Mouse (Mus musculus): ENCODE results near the gene Bglap3. TPM values are rescaled to one million over a fixed set of nuclear protein-coding genes. Genes with fewer than 3 reads are reported as not detected.

Bglap3 gene
- total and polyA plus RNA-seq, 3 experiments: not detected

DNA sequence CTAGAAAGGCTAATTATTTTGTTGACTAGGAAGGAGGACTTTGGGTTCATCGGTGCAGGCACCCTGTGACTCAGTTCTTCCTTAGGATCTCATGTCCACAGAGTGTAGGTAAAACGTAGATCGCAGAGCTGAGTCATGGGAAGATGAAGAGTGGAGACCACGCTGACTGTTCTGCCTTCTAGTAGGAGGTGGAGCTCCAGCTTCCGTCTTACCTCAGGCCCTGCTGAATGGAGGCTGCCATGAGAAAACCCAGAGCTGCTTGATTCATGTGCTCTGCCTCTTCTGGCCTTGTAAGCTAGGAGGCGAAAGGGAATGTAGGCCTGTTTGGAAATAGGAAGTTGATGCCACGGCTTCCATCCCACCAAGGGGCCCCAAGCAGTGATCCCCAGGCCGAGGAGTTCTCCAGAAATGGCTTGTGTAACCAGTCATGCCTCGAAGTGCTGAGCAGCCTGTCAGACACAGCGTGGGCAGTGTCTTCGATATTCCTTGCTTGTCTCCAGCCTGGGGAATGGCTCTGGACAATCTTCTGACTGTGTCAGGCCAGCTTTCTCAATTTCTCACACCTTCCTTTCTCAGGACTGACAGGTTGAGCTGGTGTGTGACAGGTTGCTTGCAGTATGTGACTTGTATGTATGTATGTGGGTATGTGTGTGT lies 35.0 kb downstream of the Bglap3 start:
- no peaks in the 10 kb centered on the region; the same call in 1 of the 2 replicates for H3K79me2 ChIP-seq (replicated peaks; ENCODE audit: control insufficient read depth, insufficient read depth, low read length)
- peaks cover 6% of the 10 kb centered on the region for H3K4me1 ChIP-seq (ENCODE audit: control insufficient read depth, insufficient read depth, low read length)
- H3K4me3 ChIP-seq: peak overlapping the region; percentile 85; the same call in 1 of the 2 replicates
- H3K27me3 ChIP-seq (ENCODE audit: control insufficient read depth, insufficient read depth, low read length): no peaks in the 10 kb centered on the region
- TF ChIP-seq CTCF (IDR thresholded peaks at IDR 0.05): no peak
- no peak for TF ChIP-seq EP300 (IDR thresholded peaks at IDR 0.05; ENCODE audit: insufficient read depth, low read depth, low read length)
- no peak for TF ChIP-seq POLR2A (IDR thresholded peaks at IDR 0.05; ENCODE audit: insufficient read depth, low read depth, low read length)
- peak in 1 of 2 experiments; percentile 28 for DNase-seq
- WGBS: 36% methylated on average over 11 of the region's 11 CpGs
- peak overlapping the region; percentile 99; the same call in 1 of the 2 replicates for H3K27ac ChIP-seq
- H3K9ac ChIP-seq (ENCODE audit: low read depth, low read length): no peak overlapping the region
- intact Hi-C loops (cut with DNase I): loop anchor here (5.0 kb wide), 1 partner anchor 40 kb away; the partner anchor contains the start of genes Cct3 and Tsacc
- H3K36me3 ChIP-seq (ENCODE audit: control insufficient read depth, insufficient read depth, low read length): no peaks in the 10 kb centered on the region; the same call in 1 of the 2 replicates

DNA sequence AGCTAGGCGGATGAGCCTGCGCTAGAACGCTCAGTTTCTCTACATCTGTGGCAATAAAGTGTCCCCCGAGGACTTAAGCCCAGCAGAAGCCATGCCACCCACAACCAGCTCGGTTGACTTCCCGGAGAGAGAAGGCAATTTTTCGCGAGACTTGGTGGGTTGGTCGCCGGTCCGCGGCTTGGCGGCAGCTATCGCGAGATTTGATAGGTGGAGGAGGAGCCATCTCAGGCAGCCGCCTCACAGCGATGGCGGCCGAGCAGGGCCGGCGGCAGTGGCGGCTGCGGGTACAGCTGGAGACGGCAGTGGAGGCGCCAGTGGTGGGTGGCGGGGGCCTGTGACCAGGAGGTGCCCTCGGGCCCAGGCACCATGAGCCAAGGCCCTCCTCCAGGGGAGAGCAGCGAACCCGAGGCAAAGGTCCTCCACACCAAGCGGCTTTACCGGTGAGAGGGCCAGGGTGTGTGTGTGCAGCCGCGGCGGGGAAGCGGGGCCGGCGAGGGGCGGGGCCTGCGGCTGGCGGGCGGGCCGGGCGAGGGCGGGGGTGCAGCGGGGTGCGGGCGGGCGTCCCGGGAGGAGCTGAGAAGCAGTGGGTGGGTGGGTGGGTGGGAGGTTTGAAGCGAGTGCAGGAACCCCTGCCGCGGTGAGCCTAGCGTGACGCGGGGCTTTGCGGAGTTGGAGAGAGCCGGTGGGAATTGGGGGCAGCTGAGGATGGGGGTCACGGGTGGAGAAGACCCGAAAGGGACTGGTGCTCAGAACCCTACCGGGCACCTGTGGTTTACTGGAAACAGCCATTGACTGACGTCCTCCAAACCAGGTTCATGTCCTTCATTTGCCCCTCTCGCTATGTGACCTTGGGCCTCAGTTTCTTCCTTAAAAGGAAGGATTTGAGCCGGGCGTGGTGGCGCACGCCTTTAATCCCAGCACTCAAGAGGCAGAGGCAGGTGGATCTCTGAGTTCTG lies 36.2 kb downstream of the Bglap3 start, which contains the start of the genes Tmem79 and Smg5:
Gene Tmem79 (minus strand): TSS at position 91 of the 956 bp plus-strand sequence.
Gene Smg5 (plus strand): TSS at position 203 of the 956 bp plus-strand sequence.
- WGBS: under 1% methylated on average over 59 of the region's 66 CpGs
- no peaks in the 10 kb centered on the region for H3K36me3 ChIP-seq (ENCODE audit: control insufficient read depth, insufficient read depth, low read length)
- peak within 1 kb of the TSS; percentile 95 for H3K9ac ChIP-seq (ENCODE audit: low read depth, low read length)
- DNase-seq: peak; percentile 97 to 98
- H3K27ac ChIP-seq: peak within 1 kb of the TSS; percentile 99
- no peak for TF ChIP-seq CTCF (IDR thresholded peaks at IDR 0.05)
- TF ChIP-seq EP300 (IDR thresholded peaks at IDR 0.05; ENCODE audit: insufficient read depth, low read depth, low read length): no peak
- TF ChIP-seq POLR2A (IDR thresholded peaks at IDR 0.05; ENCODE audit: insufficient read depth, low read depth, low read length): peak; percentile 99
- intact Hi-C loops (cut with DNase I): loop anchor here (5.0 kb wide), 1 partner anchor 39 kb away; the partner anchor contains the start of genes Cct3 and Tsacc
- peak within 1 kb of the TSS; percentile 85 for H3K4me3 ChIP-seq
- H3K79me2 ChIP-seq (replicated peaks; ENCODE audit: control insufficient read depth, insufficient read depth, low read length): no peaks in the 10 kb centered on the region; the same call in 1 of the 2 replicates
- no peaks in the 10 kb centered on the region for H3K27me3 ChIP-seq (ENCODE audit: control insufficient read depth, insufficient read depth, low read length)
- H3K4me1 ChIP-seq (ENCODE audit: control insufficient read depth, insufficient read depth, low read length): peaks cover 6% of the 10 kb centered on the region

DNA sequence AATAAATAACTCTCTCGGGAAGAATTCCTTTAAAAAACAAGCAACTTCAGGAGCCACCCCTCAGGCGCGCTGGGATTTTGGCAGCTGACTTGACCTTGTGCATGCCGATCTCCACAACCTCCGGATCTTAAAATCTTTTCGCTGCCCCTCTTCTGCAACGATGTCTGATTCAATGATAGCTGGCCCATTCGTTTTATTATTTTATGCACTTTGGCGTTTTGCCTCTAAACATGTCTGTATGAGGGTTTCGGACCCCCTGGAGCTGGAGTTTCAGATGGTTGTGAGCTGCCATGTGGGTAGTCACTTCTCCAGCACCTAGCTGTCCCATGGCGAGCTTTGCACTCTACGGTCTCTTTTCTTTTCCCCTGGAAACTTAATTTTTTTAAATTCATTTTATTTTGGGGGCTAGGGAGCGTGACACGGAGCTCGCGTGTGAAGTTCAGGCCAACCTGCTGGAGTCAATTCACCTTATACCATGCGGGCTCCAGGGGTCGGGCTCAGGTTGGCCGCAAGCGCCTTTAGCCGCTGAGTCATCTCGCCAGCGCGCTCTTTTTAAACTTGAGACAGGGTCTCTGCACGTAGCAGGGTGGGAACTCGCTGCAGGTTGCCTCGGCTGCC lies 37.0 kb downstream of the Bglap3 start:
- H3K36me3 ChIP-seq (ENCODE audit: control insufficient read depth, insufficient read depth, low read length): no peaks in the 10 kb centered on the region
- no peak for DNase-seq
- peak overlapping the region; percentile 85 for H3K4me3 ChIP-seq
- intact Hi-C loops (cut with DNase I): loop anchor here (5.0 kb wide), 1 partner anchor 38 kb away; the partner anchor contains the start of genes Cct3 and Tsacc
- no peaks in the 10 kb centered on the region; the same call in 1 of the 2 replicates for H3K79me2 ChIP-seq (replicated peaks; ENCODE audit: control insufficient read depth, insufficient read depth, low read length)
- H3K4me1 ChIP-seq (ENCODE audit: control insufficient read depth, insufficient read depth, low read length): peaks cover 6% of the 10 kb centered on the region
- peak overlapping the region; percentile 99 for H3K27ac ChIP-seq
- no peaks in the 10 kb centered on the region for H3K27me3 ChIP-seq (ENCODE audit: control insufficient read depth, insufficient read depth, low read length)
- peak overlapping the region; percentile 75 for H3K9ac ChIP-seq (ENCODE audit: low read depth, low read length)
- TF ChIP-seq EP300 (IDR thresholded peaks at IDR 0.05; ENCODE audit: insufficient read depth, low read depth, low read length): no peak
- TF ChIP-seq POLR2A (IDR thresholded peaks at IDR 0.05; ENCODE audit: insufficient read depth, low read depth, low read length): no peak
- TF ChIP-seq CTCF (IDR thresholded peaks at IDR 0.05): no peak
- 1% methylated on average over 27 of the region's 27 CpGs for WGBS

DNA sequence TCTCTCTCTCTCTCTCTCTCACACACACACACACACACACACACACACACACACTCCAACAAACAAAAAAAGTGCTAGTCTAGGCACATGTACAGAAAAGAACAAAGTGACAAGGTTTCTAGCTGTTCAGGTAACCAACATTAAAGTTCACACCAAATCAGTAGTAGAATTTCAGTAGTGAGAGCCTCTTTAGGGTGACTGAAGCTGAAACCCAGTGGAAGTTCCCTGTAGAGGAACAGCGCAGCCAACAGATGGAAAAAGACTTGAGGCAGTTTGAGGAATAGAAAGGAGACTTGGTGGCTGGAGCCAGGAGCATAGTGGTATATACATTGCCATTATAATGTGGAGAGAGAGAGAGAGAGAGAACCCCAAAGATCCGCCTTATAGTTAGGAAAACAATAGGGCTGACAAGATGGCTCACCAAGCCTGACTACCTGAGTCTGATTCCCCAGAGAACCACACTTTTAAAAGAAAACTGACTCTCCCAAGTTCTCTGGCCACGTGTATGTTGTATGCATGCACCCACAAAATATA lies 37.6 kb downstream of the Bglap3 start:
- Histone ChIP-seq H3K27ac (peak overlapping the region; percentile 99), H3K9ac (ENCODE audit: low read depth, low read length) (no peak overlapping the region), H3K27me3 (ENCODE audit: control insufficient read depth, insufficient read depth, low read length) (no peaks in the 10 kb centered on the region), H3K4me3 (peak overlapping the region; percentile 85), H3K36me3 (ENCODE audit: control insufficient read depth, insufficient read depth, low read length) (no peaks in the 10 kb centered on the region), H3K4me1 (ENCODE audit: control insufficient read depth, insufficient read depth, low read length) (peaks cover 6% of the 10 kb centered on the region), H3K79me2 (replicated peaks; ENCODE audit: control insufficient read depth, insufficient read depth, low read length) (no peaks in the 10 kb centered on the region; the same call in 1 of the 2 replicates)
- intact Hi-C loops (cut with DNase I): loop anchor here (5.0 kb wide), 1 partner anchor 38 kb away; the partner anchor contains the start of genes Cct3 and Tsacc
- no peak for TF ChIP-seq CTCF (IDR thresholded peaks at IDR 0.05)
- DNase-seq: no peak
- 31% methylated on average over 3 of the region's 3 CpGs for WGBS

DNA sequence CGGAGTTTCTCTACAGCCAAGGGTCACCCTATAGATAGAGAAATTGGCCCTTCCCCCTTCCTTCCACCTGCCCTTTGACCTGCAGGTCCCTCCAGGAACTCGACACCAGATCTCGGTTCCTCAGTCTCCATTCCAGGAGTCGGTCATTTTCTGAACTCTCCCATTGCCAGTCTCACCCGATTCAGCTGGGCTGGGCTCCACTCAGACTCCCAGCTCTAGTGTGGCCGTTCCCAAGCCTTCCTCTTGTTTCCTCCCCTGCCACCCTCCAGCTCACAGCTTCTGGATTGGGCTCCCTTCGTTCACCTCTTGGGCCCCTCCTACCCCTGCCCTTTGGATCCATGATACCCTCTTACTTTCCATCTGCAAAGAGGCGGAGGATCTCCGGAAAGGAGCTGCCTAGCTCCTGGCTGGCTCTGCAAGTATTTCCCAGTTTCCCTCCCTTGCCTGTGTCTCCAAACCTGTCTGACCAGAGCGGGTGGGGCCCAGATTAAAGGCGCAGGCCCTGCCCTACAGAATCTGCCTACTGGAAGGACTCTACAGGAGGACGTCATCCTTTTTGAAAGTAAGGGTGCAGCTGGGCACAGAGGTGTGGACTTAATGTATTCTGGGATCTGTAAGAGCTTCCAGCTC lies 38.4 kb downstream of the Bglap3 start:
- H3K9ac ChIP-seq (ENCODE audit: low read depth, low read length): no peak overlapping the region
- WGBS: 63% methylated on average over 12 of the region's 12 CpGs
- no peak overlapping the region for H3K4me3 ChIP-seq
- no peak overlapping the region for H3K27ac ChIP-seq
- H3K4me1 ChIP-seq (ENCODE audit: control insufficient read depth, insufficient read depth, low read length): peaks cover 5% of the 10 kb centered on the region
- H3K27me3 ChIP-seq (ENCODE audit: control insufficient read depth, insufficient read depth, low read length): no peaks in the 10 kb centered on the region
- DNase-seq: no peak
- TF ChIP-seq POLR2A (IDR thresholded peaks at IDR 0.05; ENCODE audit: insufficient read depth, low read depth, low read length): no peak
- TF ChIP-seq EP300 (IDR thresholded peaks at IDR 0.05; ENCODE audit: insufficient read depth, low read depth, low read length): no peak
- TF ChIP-seq CTCF (IDR thresholded peaks at IDR 0.05): no peak
- no peaks in the 10 kb centered on the region for H3K79me2 ChIP-seq (replicated peaks; ENCODE audit: control insufficient read depth, insufficient read depth, low read length)
- intact Hi-C loops (cut with DNase I): no loop called here
- H3K36me3 ChIP-seq (ENCODE audit: control insufficient read depth, insufficient read depth, low read length): no peaks in the 10 kb centered on the region

All from heart, adult 2 months (tissue).